In genomic region chr8:70332070-70332877, GRCm38 (mm10) we compare ENCODE assay signal across 8 mouse cellular contexts. TPM values are rescaled to one million over a fixed set of nuclear protein-coding genes. Genes with fewer than 3 reads are reported as not detected.
DNase-seq lines count a peak whose midpoint lies in the region; ATAC-seq and TF ChIP-seq lines count a peak whose summit lies in the region.

No protein-coding gene starts in this region.

- no peaks in the 10 kb centered on the region for H3K27me3 ChIP-seq in cerebellum, adult 2 months (ENCODE audit: control insufficient read depth, insufficient read depth, low read length)
- no peaks in the 10 kb centered on the region for H3K27me3 ChIP-seq in forebrain, embryonic 16.5 days (replicated peaks; ENCODE audit: control insufficient read depth, insufficient read depth, low read length)
- H3K27me3 ChIP-seq in hindbrain, embryonic 14.5 days (ENCODE audit: control insufficient read depth, insufficient read depth, low read length) = no peaks in the 10 kb centered on the region
- no peaks in the 10 kb centered on the region for H3K27me3 ChIP-seq in small intestine, adult 2 months (ENCODE audit: control insufficient read depth, insufficient read depth, low read length)

- ATAC-seq in forebrain, embryonic 16.5 days = peak; percentile 80
- peak; percentile 76 for ATAC-seq in hindbrain, embryonic 14.5 days (ENCODE audit: low FRiP score)
- ATAC-seq in granulocyte monocyte progenitor cell, adult 5-6 weeks (replicated peaks; ENCODE audit: poor library complexity, severe bottlenecking) = no peak

- DNase-seq in Muller cell, postnatal 12 days (ENCODE audit: inconsistent ontology term) = peak; percentile 82
- peak; percentile 84 to 88 for DNase-seq in cerebellum, adult 2 months
- DNase-seq in hindbrain, embryonic 14.5 days (ENCODE audit: low spot score) = peak; percentile 81
- DNase-seq in left cerebral cortex, adult 8-10 months (ENCODE audit: low spot score in 2 of 2) = peak; percentile 57 to 60
- peak; percentile 56 for DNase-seq in lung, postnatal 25 days (ENCODE audit: low spot score)

- H3K4me3 ChIP-seq in cerebellum, adult 2 months (replicated peaks; ENCODE audit: insufficient read depth, low read depth, low read length) = peak overlapping the region; percentile 13
- no peak overlapping the region for H3K4me3 ChIP-seq in forebrain, embryonic 16.5 days (replicated peaks; ENCODE audit: low read length)
- no peak overlapping the region for H3K4me3 ChIP-seq in hindbrain, embryonic 14.5 days (replicated peaks; ENCODE audit: low read length)
- H3K4me3 ChIP-seq in small intestine, adult 2 months (ENCODE audit: low read depth, low read length) = no peak overlapping the region

- peak; percentile 74 for TF ChIP-seq CTCF in cerebellum, adult 2 months (IDR thresholded peaks at IDR 0.05; ENCODE audit: borderline replicate concordance, insufficient read depth, low read depth, low read length)
- peak; percentile 56 for TF ChIP-seq CTCF in small intestine, adult 2 months (IDR thresholded peaks at IDR 0.05; ENCODE audit: extremely low read depth, insufficient read length, insufficient replicate concordance, low read depth, low read length)

- no peaks in the 10 kb centered on the region for H3K9me3 ChIP-seq in forebrain, embryonic 16.5 days (ENCODE audit: control insufficient read depth, low read length)
- no peaks in the 10 kb centered on the region for H3K9me3 ChIP-seq in hindbrain, embryonic 14.5 days (ENCODE audit: control insufficient read depth, low read length)

- peaks cover 54% of the 10 kb centered on the region for H3K36me3 ChIP-seq in forebrain, embryonic 16.5 days (ENCODE audit: control insufficient read depth, insufficient read depth)
- peaks cover 96% of the 10 kb centered on the region for H3K36me3 ChIP-seq in hindbrain, embryonic 14.5 days (replicated peaks; ENCODE audit: control insufficient read depth, insufficient read depth)
- peaks cover 64% of the 10 kb centered on the region for H3K36me3 ChIP-seq in small intestine, adult 2 months (ENCODE audit: control insufficient read depth, insufficient read depth, low read length)

- peak overlapping the region; percentile 13; the same call in 1 of the 2 replicates for H3K4me2 ChIP-seq in forebrain, embryonic 16.5 days (ENCODE audit: low read length)
- H3K4me2 ChIP-seq in hindbrain, embryonic 14.5 days (replicated peaks) = no peak overlapping the region

- no peak for TF ChIP-seq POLR2A in cerebellum, adult 2 months (IDR thresholded peaks at IDR 0.05; ENCODE audit: borderline replicate concordance, insufficient read depth, low read length)
- no peak for TF ChIP-seq POLR2A in small intestine, adult 2 months (IDR thresholded peaks at IDR 0.05; ENCODE audit: low read depth, low read length)

- 26% methylated on average over 41 of the region's 41 CpGs for WGBS in cerebellum, adult 2 months
- 22% methylated on average over 39 of the region's 41 CpGs for WGBS in forebrain, embryonic 16.5 days
- WGBS in hindbrain, embryonic 14.5 days = 24% methylated on average over 40 of the region's 41 CpGs
- 71% methylated on average over 40 of the region's 41 CpGs for WGBS in small intestine, adult 2 months

- H3K27ac ChIP-seq in cerebellum, adult 2 months (ENCODE audit: insufficient read depth, low read length) = no peak overlapping the region
- H3K27ac ChIP-seq in forebrain, embryonic 16.5 days (ENCODE audit: low read length) = no peak overlapping the region; the same call in 1 of the 2 replicates
- H3K27ac ChIP-seq in hindbrain, embryonic 14.5 days = no peak overlapping the region
- H3K27ac ChIP-seq in small intestine, adult 2 months (ENCODE audit: insufficient read depth, low read depth, low read length) = no peak overlapping the region

- no peak overlapping the region; the same call in 1 of the 2 replicates for H3K9ac ChIP-seq in forebrain, embryonic 16.5 days (replicated peaks; ENCODE audit: low read depth, low read length)
- no peak overlapping the region for H3K9ac ChIP-seq in hindbrain, embryonic 14.5 days

- H3K4me1 ChIP-seq in cerebellum, adult 2 months (ENCODE audit: control insufficient read depth, insufficient read depth, low read length) = peaks cover 10% of the 10 kb centered on the region; the same call in 1 of the 2 replicates
- peaks cover 28% of the 10 kb centered on the region for H3K4me1 ChIP-seq in forebrain, embryonic 16.5 days (replicated peaks; ENCODE audit: control insufficient read depth, insufficient read depth, low read length)
- peaks cover 14% of the 10 kb centered on the region; the same call in 1 of the 2 replicates for H3K4me1 ChIP-seq in hindbrain, embryonic 14.5 days (replicated peaks; ENCODE audit: control insufficient read depth, insufficient read depth, low read length)
- no peaks in the 10 kb centered on the region for H3K4me1 ChIP-seq in small intestine, adult 2 months (ENCODE audit: control insufficient read depth, insufficient read depth, insufficient read length, low read length)

RNA-seq across cellular contexts. Expression of gene Gdf1, which starts 2.7 kb away (rescaled TPM):
- 19.1 and 21.0 TPM in 2 replicates for polyA plus RNA-seq in cerebellum, adult 2 months (2012; rRNA removed)
- 3.9 and 5.8 TPM in 2 replicates for polyA plus RNA-seq in forebrain, embryonic 16.5 days (2015; fragmentation: Nextera tagmentation; extraction: Ambion mirVana)
- 0.23 and 3.2 TPM in 2 replicates for polyA plus RNA-seq in hindbrain, embryonic 14.5 days (2014; fragmentation: Nextera tagmentation; extraction: Ambion mirVana)
- 10 to 100 TPM in 2 of 4 experiments, 1 to 10 TPM in 2; 4.2 to 13.4 (median 7.4) TPM for total RNA-seq in left cerebral cortex, adult 8-10 months (2022)
- 1.1 and 1.6 TPM in 2 replicates for polyA plus RNA-seq in small intestine, adult 2 months (2012; rRNA removed)
- not detected in 2 replicates for total RNA-seq in granulocyte monocyte progenitor cell, adult 5-6 weeks (2014; fragmentation: Nextera tagmentation)
- total RNA-seq in granulocyte monocyte progenitor cell, adult 5-6 weeks (2017) = not detected in 2 replicates

RNA-seq across cellular contexts. Expression of gene Cers1, which starts 16.7 kb away (rescaled TPM):
- 55.5 and 56.8 TPM in 2 replicates for polyA plus RNA-seq in cerebellum, adult 2 months (2012; rRNA removed)
- polyA plus RNA-seq in forebrain, embryonic 16.5 days (2015; fragmentation: Nextera tagmentation; extraction: Ambion mirVana) = 32.7 and 35.8 TPM in 2 replicates
- polyA plus RNA-seq in hindbrain, embryonic 14.5 days (2014; fragmentation: Nextera tagmentation; extraction: Ambion mirVana) = 42.9 TPM in 2 replicates
- 10 to 100 TPM; 83.6 to 94.5 (median 88.4) TPM for total RNA-seq in left cerebral cortex, adult 8-10 months (2022)
- 0.27 and 0.89 TPM in 2 replicates for polyA plus RNA-seq in small intestine, adult 2 months (2012; rRNA removed)
- total RNA-seq in granulocyte monocyte progenitor cell, adult 5-6 weeks (2014; fragmentation: Nextera tagmentation) = not detected in 2 replicates
- not detected in 2 replicates for total RNA-seq in granulocyte monocyte progenitor cell, adult 5-6 weeks (2017)

RNA-seq across cellular contexts. Expression of gene Upf1, which starts 20.8 kb away (rescaled TPM):
- polyA plus RNA-seq in cerebellum, adult 2 months (2012; rRNA removed) = 37.9 and 41.3 TPM in 2 replicates
- 11.8 and 13.6 TPM in 2 replicates for polyA plus RNA-seq in forebrain, embryonic 16.5 days (2015; fragmentation: Nextera tagmentation; extraction: Ambion mirVana)
- 17.3 and 17.9 TPM in 2 replicates for polyA plus RNA-seq in hindbrain, embryonic 14.5 days (2014; fragmentation: Nextera tagmentation; extraction: Ambion mirVana)
- 10 to 100 TPM; 55.1 to 60.8 (median 59.2) TPM for total RNA-seq in left cerebral cortex, adult 8-10 months (2022)
- polyA plus RNA-seq in small intestine, adult 2 months (2012; rRNA removed) = 29.1 and 43.8 TPM in 2 replicates
- total RNA-seq in granulocyte monocyte progenitor cell, adult 5-6 weeks (2014; fragmentation: Nextera tagmentation) = 30.6 and 33.7 TPM in 2 replicates
- total RNA-seq in granulocyte monocyte progenitor cell, adult 5-6 weeks (2017) = 24.2 and 30.8 TPM in 2 replicates

RNA-seq across cellular contexts. Expression of gene Cope, which starts 30.0 kb away (rescaled TPM):
- 286 and 287 TPM in 2 replicates for polyA plus RNA-seq in cerebellum, adult 2 months (2012; rRNA removed)
- 270 and 273 TPM in 2 replicates for polyA plus RNA-seq in forebrain, embryonic 16.5 days (2015; fragmentation: Nextera tagmentation; extraction: Ambion mirVana)
- polyA plus RNA-seq in hindbrain, embryonic 14.5 days (2014; fragmentation: Nextera tagmentation; extraction: Ambion mirVana) = 256 and 288 TPM in 2 replicates
- 100 to 1,000 TPM; 123 to 154 (median 139) TPM for total RNA-seq in left cerebral cortex, adult 8-10 months (2022)
- polyA plus RNA-seq in small intestine, adult 2 months (2012; rRNA removed) = 466 and 753 TPM in 2 replicates
- 209 and 240 TPM in 2 replicates for total RNA-seq in granulocyte monocyte progenitor cell, adult 5-6 weeks (2014; fragmentation: Nextera tagmentation)
- 132 and 155 TPM in 2 replicates for total RNA-seq in granulocyte monocyte progenitor cell, adult 5-6 weeks (2017)

RNA-seq across cellular contexts. Expression of gene Ddx49, which starts 30.0 kb away (rescaled TPM):
- 42.9 and 45.0 TPM in 2 replicates for polyA plus RNA-seq in cerebellum, adult 2 months (2012; rRNA removed)
- 53.7 and 57.5 TPM in 2 replicates for polyA plus RNA-seq in forebrain, embryonic 16.5 days (2015; fragmentation: Nextera tagmentation; extraction: Ambion mirVana)
- 41.8 and 42.5 TPM in 2 replicates for polyA plus RNA-seq in hindbrain, embryonic 14.5 days (2014; fragmentation: Nextera tagmentation; extraction: Ambion mirVana)
- total RNA-seq in left cerebral cortex, adult 8-10 months (2022) = 10 to 100 TPM; 47.5 to 55.7 (median 51.8) TPM
- 31.7 and 49.4 TPM in 2 replicates for polyA plus RNA-seq in small intestine, adult 2 months (2012; rRNA removed)
- total RNA-seq in granulocyte monocyte progenitor cell, adult 5-6 weeks (2014; fragmentation: Nextera tagmentation) = 45.9 and 66.8 TPM in 2 replicates
- total RNA-seq in granulocyte monocyte progenitor cell, adult 5-6 weeks (2017) = 139 and 177 TPM in 2 replicates

Comparison
In these comparisons a context has a peak if more than half of its experiments do, and no peak if none do; other contexts are left out.
1. RNA of gene Cers1, which starts 16.7 kb away (polyA plus RNA-seq): 55.5 to 56.8 TPM in cerebellum, adult 2 months, 42.9 TPM in hindbrain, embryonic 14.5 days and 32.7 to 35.8 TPM in forebrain, embryonic 16.5 days; 0.27 to 0.89 TPM in small intestine, adult 2 months; every median in the first group is over 10 times any median in the second.
2. Peak in every context shown above with its lines, with median percentiles within 50 percentile points of each other: DNase-seq.